Mouse (Mus musculus): Measurements from ENCODE around the gene Acss2. TPM values are rescaled to one million over a fixed set of nuclear protein-coding genes. Genes with fewer than 3 reads are reported as not detected.
"Not testable (repeated sequence)": the region's sequence is repeated elsewhere in the genome, so short reads cannot be mapped to it uniquely, and the experiment has no call there.

Gene Acss2
- polyA plus RNA-seq, 1 experiment from 2014 or later = 30.6 TPM

DNA sequence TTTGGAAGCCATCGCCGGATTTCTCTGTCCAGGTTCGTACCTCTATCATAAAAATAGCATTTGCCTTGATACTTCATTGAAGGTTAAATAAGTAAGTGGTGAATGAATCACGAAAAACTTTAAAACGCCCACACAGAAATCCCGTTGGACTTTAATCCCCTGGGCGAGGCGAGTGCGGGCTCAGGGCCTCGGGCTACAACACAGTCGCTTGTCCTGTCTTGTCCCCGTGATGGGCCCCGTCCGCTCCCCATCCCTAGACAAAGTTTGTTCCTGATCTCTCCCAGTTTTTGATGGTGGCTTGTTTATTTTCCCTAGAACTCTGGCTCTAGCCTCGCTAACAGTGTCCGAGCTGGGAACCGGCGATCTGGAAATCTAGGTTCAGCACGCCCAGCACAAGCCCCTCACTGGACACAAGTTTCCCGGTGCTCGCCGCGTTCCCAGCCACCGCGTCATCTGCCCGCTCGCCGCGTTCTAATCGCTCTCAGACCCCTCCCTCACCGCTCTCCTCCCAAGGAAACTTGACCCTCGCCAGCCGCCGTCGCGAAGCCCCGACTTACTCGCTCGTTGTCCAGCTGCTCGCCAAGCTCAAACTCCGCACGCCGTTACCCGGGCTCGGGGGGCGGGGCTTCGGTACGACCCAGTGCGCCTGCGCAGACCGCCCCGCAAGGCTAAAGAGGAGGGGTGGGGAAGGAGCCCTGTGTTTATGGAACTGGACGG is 74.5 kb downstream of the Acss2 start, which contains the start of gene Gss:
Gene Gss, minus strand, starts transcription at position 674 of the 717 bp plus-strand sequence.
- H3K9me3 ChIP-seq (ENCODE audit: control insufficient read depth, low read length) = no peaks in the 10 kb centered on the region
- peak within 1 kb of the TSS; percentile 59 for H3K9ac ChIP-seq (replicated peaks; ENCODE audit: low read depth, low read length)
- H3K27ac ChIP-seq (ENCODE audit: low read depth, low read length) = peak within 1 kb of the TSS; percentile 78; the same call in 1 of the 2 replicates
- peaks cover 4% of the 10 kb centered on the region; the same call in 1 of the 2 replicates for H3K4me1 ChIP-seq (ENCODE audit: control insufficient read depth, insufficient read depth, low read length)
- H3K27me3 ChIP-seq (ENCODE audit: control insufficient read depth, insufficient read depth, low read length) = no peaks in the 10 kb centered on the region
- H3K4me2 ChIP-seq (ENCODE audit: low read depth, low read length) = peak within 1 kb of the TSS; percentile 82
- H3K4me3 ChIP-seq (ENCODE audit: low read depth, low read length) = peak within 1 kb of the TSS; percentile 58
- peak; percentile 89 for ATAC-seq (ENCODE audit: low read depth)
- H3K36me3 ChIP-seq (ENCODE audit: control insufficient read depth, insufficient read depth, low read length) = no peaks in the 10 kb centered on the region
- WGBS = under 1% methylated on average over 52 of the region's 53 CpGs

DNA sequence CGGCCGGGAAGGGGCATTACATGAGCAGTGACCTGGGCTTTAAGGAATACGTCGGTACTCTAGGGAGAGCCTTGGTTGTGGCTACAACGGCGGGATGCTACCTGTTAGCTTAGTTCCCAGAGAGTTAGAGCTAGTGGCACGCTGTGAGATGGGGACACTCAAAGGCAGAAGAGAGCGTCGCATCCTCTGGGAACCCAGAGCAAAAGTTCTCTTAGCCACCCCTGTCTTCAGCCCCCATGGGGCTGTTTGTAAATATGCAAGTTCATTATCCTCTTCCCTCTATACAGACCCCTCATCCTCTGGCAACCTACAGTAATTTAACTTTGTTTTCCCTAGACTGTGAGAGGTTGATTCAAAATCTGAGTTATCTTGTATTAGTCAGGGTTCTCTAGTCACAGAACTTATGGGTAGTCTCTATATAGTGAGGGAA is 75.1 kb downstream of the Acss2 start:
- Histone ChIP-seq H3K4me2 (ENCODE audit: low read depth, low read length) (peak overlapping the region; percentile 82), H3K27ac (ENCODE audit: low read depth, low read length) (peak overlapping the region; percentile 6; the same call in 1 of the 2 replicates), H3K9ac (replicated peaks; ENCODE audit: low read depth, low read length) (peak overlapping the region; percentile 59), H3K4me1 (ENCODE audit: control insufficient read depth, insufficient read depth, low read length) (peaks cover 4% of the 10 kb centered on the region; the same call in 1 of the 2 replicates), H3K36me3 (ENCODE audit: control insufficient read depth, insufficient read depth, low read length) (no peaks in the 10 kb centered on the region), H3K4me3 (ENCODE audit: low read depth, low read length) (peak overlapping the region; percentile 58), H3K9me3 (ENCODE audit: control insufficient read depth, low read length) (no peaks in the 10 kb centered on the region), H3K27me3 (ENCODE audit: control insufficient read depth, insufficient read depth, low read length) (no peaks in the 10 kb centered on the region)
- 1% methylated on average over 9 of the region's 9 CpGs for WGBS
- no peak; the same call in 1 of the 2 replicates for ATAC-seq (ENCODE audit: low read depth)

- Histone ChIP-seq H3K27ac (ENCODE audit: low read depth, low read length) (no peak overlapping the region), H3K9me3 (ENCODE audit: control insufficient read depth, low read length) (no peaks in the 10 kb centered on the region), H3K9ac (replicated peaks; ENCODE audit: low read depth, low read length) (no peak overlapping the region), H3K4me1 (ENCODE audit: control insufficient read depth, insufficient read depth, low read length) (peaks cover 4% of the 10 kb centered on the region; the same call in 1 of the 2 replicates), H3K36me3 (ENCODE audit: control insufficient read depth, insufficient read depth, low read length) (no peaks in the 10 kb centered on the region), H3K4me3 (ENCODE audit: low read depth, low read length) (no peak overlapping the region), H3K4me2 (ENCODE audit: low read depth, low read length) (no peak overlapping the region), H3K27me3 (ENCODE audit: control insufficient read depth, insufficient read depth, low read length) (no peaks in the 10 kb centered on the region)
- ATAC-seq (ENCODE audit: low read depth) = no peak
- WGBS = 84% methylated on average over 6 of the region's 6 CpGs
Measured at GRCm38 (mm10) chr2:155595516-155595915, 77.8 kb downstream of the Acss2 start.

- Histone ChIP-seq H3K27me3 (ENCODE audit: control insufficient read depth, insufficient read depth, low read length) (no peaks in the 10 kb centered on the region), H3K4me3 (ENCODE audit: low read depth, low read length) (no peak overlapping the region), H3K9me3 (ENCODE audit: control insufficient read depth, low read length) (no peaks in the 10 kb centered on the region), H3K27ac (ENCODE audit: low read depth, low read length) (no peak overlapping the region), H3K36me3 (ENCODE audit: control insufficient read depth, insufficient read depth, low read length) (no peaks in the 10 kb centered on the region), H3K9ac (replicated peaks; ENCODE audit: low read depth, low read length) (no peak overlapping the region), H3K4me1 (ENCODE audit: control insufficient read depth, insufficient read depth, low read length) (no peaks in the 10 kb centered on the region), H3K4me2 (ENCODE audit: low read depth, low read length) (no peak overlapping the region)
- no peak for ATAC-seq (ENCODE audit: low read depth)
- WGBS = 64% methylated on average over 3 of the region's 3 CpGs
Measured at GRCm38 (mm10) chr2:155603707-155604106, 86.0 kb downstream of the Acss2 start.

GRCm38 (mm10) chr2:155604560-155605235 is 87.0 kb downstream of the Acss2 start:
- Histone ChIP-seq H3K4me3 (ENCODE audit: low read depth, low read length) (no peak overlapping the region), H3K4me2 (ENCODE audit: low read depth, low read length) (no peak overlapping the region), H3K27me3 (ENCODE audit: control insufficient read depth, insufficient read depth, low read length) (no peaks in the 10 kb centered on the region), H3K9me3 (ENCODE audit: control insufficient read depth, low read length) (no peaks in the 10 kb centered on the region), H3K27ac (ENCODE audit: low read depth, low read length) (no peak overlapping the region), H3K4me1 (ENCODE audit: control insufficient read depth, insufficient read depth, low read length) (no peaks in the 10 kb centered on the region), H3K36me3 (ENCODE audit: control insufficient read depth, insufficient read depth, low read length) (no peaks in the 10 kb centered on the region), H3K9ac (replicated peaks; ENCODE audit: low read depth, low read length) (no peak overlapping the region)
- no peak for ATAC-seq (ENCODE audit: low read depth)
- WGBS = 56% methylated on average over 10 of the region's 10 CpGs

DNA sequence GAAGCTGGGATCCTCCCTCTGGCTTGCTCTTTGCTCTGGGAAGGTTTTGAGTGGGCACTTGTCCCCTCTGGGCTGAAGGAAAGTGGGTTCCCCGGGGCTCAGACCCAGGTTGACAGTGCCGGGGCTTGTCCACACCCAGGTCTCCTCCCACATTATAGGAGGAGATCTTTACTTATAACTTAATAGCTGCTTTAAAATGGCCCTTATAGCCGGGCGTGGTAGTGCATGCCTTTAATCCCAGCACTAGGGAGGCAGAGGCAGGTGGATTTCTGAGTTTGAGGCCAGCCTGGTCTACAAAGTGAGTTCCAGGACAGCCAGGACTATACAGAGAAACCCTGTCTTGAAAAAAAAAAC is 87.5 kb downstream of the Acss2 start:
- whole genome bisulfite sequencing = 83% methylated on average over 4 of the region's 4 CpGs
- not testable (repeated sequence) for H3K27ac ChIP-seq (ENCODE audit: low read depth, low read length); H3K4me1 ChIP-seq (ENCODE audit: control insufficient read depth, insufficient read depth, low read length); H3K4me2 ChIP-seq (ENCODE audit: low read depth, low read length); ATAC-seq (ENCODE audit: low read depth); H3K4me3 ChIP-seq (ENCODE audit: low read depth, low read length); H3K36me3 ChIP-seq (ENCODE audit: control insufficient read depth, insufficient read depth, low read length); H3K27me3 ChIP-seq (ENCODE audit: control insufficient read depth, insufficient read depth, low read length); H3K9ac ChIP-seq (replicated peaks; ENCODE audit: low read depth, low read length); H3K9me3 ChIP-seq (ENCODE audit: control insufficient read depth, low read length)

- Histone ChIP-seq H3K9ac (replicated peaks; ENCODE audit: low read depth, low read length) (no peak overlapping the region), H3K36me3 (ENCODE audit: control insufficient read depth, insufficient read depth, low read length) (no peaks in the 10 kb centered on the region), H3K27me3 (ENCODE audit: control insufficient read depth, insufficient read depth, low read length) (no peaks in the 10 kb centered on the region), H3K4me1 (ENCODE audit: control insufficient read depth, insufficient read depth, low read length) (no peaks in the 10 kb centered on the region), H3K9me3 (ENCODE audit: control insufficient read depth, low read length) (no peaks in the 10 kb centered on the region), H3K4me3 (ENCODE audit: low read depth, low read length) (no peak overlapping the region), H3K27ac (ENCODE audit: low read depth, low read length) (no peak overlapping the region), H3K4me2 (ENCODE audit: low read depth, low read length) (no peak overlapping the region)
- no peak for ATAC-seq (ENCODE audit: low read depth)
- 81% methylated on average over 4 of the region's 4 CpGs for WGBS
Measured at GRCm38 (mm10) chr2:155606360-155606759, 88.6 kb downstream of the Acss2 start.

GRCm38 (mm10) chr2:155610978-155611377 is 93.2 kb downstream of the Acss2 start, which contains the start of gene Myh7b:
Gene Myh7b (plus strand): TSS chr2:155611212.
- 29% methylated on average over 4 of the region's 4 CpGs for WGBS
- no peak for ATAC-seq (ENCODE audit: low read depth)
- H3K27me3 ChIP-seq (ENCODE audit: control insufficient read depth, insufficient read depth, low read length) = no peaks in the 10 kb centered on the region
- H3K9me3 ChIP-seq (ENCODE audit: control insufficient read depth, low read length) = no peaks in the 10 kb centered on the region
- H3K4me1 ChIP-seq (ENCODE audit: control insufficient read depth, insufficient read depth, low read length) = 0 out of 2 replicates have a peak, but pooled peaks cover 3% of the 10 kb centered on the region
- no peak within 1 kb of the TSS for H3K27ac ChIP-seq (ENCODE audit: low read depth, low read length)
- H3K9ac ChIP-seq (replicated peaks; ENCODE audit: low read depth, low read length) = no peak within 1 kb of the TSS
- no peaks in the 10 kb centered on the region for H3K36me3 ChIP-seq (ENCODE audit: control insufficient read depth, insufficient read depth, low read length)
- H3K4me3 ChIP-seq (ENCODE audit: low read depth, low read length) = no peak within 1 kb of the TSS
- H3K4me2 ChIP-seq (ENCODE audit: low read depth, low read length) = no peak within 1 kb of the TSS

Measured in neural tube, embryonic 14.5 days (tissue).